Mouse (Mus musculus) olfactory bulb, adult 2 months (tissue): ENCODE results near the gene Casp7.

Source experiments
- CTCF ChIP-seq: fragments of 200-500 bp; IDR thresholded peaks from 2 replicates; pipeline ENCODE4 v1.5.1; 2012; ENCODE audit warnings: low read depth, mild to moderate bottlenecking, low read length, moderate library complexity; ENCODE audit not compliant: insufficient read depth
- POLR2A ChIP-seq: fragments of 200-500 bp; IDR thresholded peaks from 2 replicates; pipeline ENCODE4 v1.6.1; 2012; ENCODE audit warnings: mild to moderate bottlenecking, low read depth, low read length, moderate library complexity; ENCODE audit not compliant: insufficient read depth

DNA sequence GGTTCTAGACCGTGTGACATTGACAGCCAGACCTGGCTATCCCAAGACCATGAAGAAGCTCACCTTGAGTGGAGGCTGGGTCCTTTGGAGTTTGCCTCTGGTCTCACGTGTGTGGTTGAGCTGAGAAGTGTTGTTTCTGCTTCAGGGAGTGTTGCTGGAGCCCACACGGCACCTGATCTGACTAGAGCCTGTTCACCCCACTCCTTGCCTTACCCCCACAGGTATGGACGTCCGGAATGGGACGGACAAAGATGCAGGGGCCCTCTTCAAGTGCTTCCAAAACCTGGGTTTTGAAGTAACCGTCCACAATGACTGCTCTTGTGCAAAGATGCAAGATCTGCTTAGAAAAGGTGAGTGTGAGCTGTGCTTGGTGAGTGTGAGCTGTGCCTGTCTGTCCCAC is 36.7 kb downstream of the Casp7 start:
- TF ChIP-seq CTCF (no peak), POLR2A (no peak)
